Mouse (Mus musculus): ENCODE data around the gene Krt81. TPM values are rescaled to one million over a fixed set of nuclear protein-coding genes. Genes with fewer than 3 reads are reported as not detected.

Gene Krt81
- polyA plus RNA-seq (2015; fragmentation: Nextera tagmentation; extraction: Ambion mirVana), result 0.28 TPM in 1 of 2 replicates, not detected in the other

GRCm38 (mm10) chr15:101463651-101464050 lies at the start of gene Krt81:
Gene Krt81 (minus strand): TSS chr15:101463751.
- Histone ChIP-seq H3K9me3 (replicated peaks; ENCODE audit: control insufficient read depth, low read length, poor library complexity, severe bottlenecking) (no peaks in the 10 kb centered on the region), H3K27ac (ENCODE audit: low read length) (no peak within 1 kb of the TSS), H3K36me3 (ENCODE audit: control insufficient read depth, insufficient read depth, low read length) (no peaks in the 10 kb centered on the region), H3K9ac (ENCODE audit: low read depth, low read length) (no peak within 1 kb of the TSS), H3K4me2 (ENCODE audit: low read length) (no peak within 1 kb of the TSS), H3K27me3 (ENCODE audit: control insufficient read depth, insufficient read depth, low read depth, low read length) (no peaks in the 10 kb centered on the region), H3K4me1 (ENCODE audit: control insufficient read depth, insufficient read depth, low read length) (peaks cover under 1% of the 10 kb centered on the region; the same call in 1 of the 2 replicates), H3K4me3 (ENCODE audit: low read depth, low read length) (no peak within 1 kb of the TSS)
- no peak for ATAC-seq
- WGBS, result 81% methylated on average over 13 of the region's 13 CpGs

DNA sequence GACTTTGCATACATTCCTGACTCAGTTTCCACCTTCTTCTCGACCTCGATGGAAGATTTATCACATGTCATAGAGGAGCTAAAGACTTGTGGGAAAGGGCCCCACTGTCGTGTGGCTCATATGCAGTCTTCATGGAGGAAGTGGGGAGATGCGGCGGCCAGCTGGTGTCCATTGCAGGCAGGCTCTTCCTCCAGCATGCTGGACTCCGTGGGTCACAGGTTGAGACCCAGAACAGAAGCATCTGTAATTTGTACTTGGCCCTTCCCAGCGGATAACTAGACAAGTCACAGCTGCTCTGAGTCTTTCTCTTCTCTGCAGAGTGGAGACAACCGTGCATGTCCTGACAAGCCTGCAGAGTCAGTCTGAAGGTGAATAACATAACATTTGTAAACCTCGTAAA lies 44.7 kb upstream of the Krt81 start:
- Histone ChIP-seq H3K27me3 (ENCODE audit: control insufficient read depth, insufficient read depth, low read depth, low read length) (no peaks in the 10 kb centered on the region; the same call in 1 of the 2 replicates), H3K27ac (ENCODE audit: low read length) (no peak overlapping the region), H3K36me3 (ENCODE audit: control insufficient read depth, insufficient read depth, low read length) (no peaks in the 10 kb centered on the region), H3K9ac (ENCODE audit: low read depth, low read length) (no peak overlapping the region), H3K4me3 (ENCODE audit: low read depth, low read length) (no peak overlapping the region), H3K9me3 (replicated peaks; ENCODE audit: control insufficient read depth, low read length, poor library complexity, severe bottlenecking) (no peaks in the 10 kb centered on the region), H3K4me2 (ENCODE audit: low read length) (no peak overlapping the region), H3K4me1 (ENCODE audit: control insufficient read depth, insufficient read depth, low read length) (no peaks in the 10 kb centered on the region)
- 91% methylated on average over 9 of the region's 9 CpGs for WGBS
- ATAC-seq, result no peak

GRCm38 (mm10) chr15:101506896-101507758 lies 43.6 kb upstream of the Krt81 start:
- ATAC-seq, result no peak
- no peaks in the 10 kb centered on the region for H3K4me1 ChIP-seq (ENCODE audit: control insufficient read depth, insufficient read depth, low read length)
- H3K36me3 ChIP-seq (ENCODE audit: control insufficient read depth, insufficient read depth, low read length), result no peaks in the 10 kb centered on the region
- no peaks in the 10 kb centered on the region for H3K9me3 ChIP-seq (replicated peaks; ENCODE audit: control insufficient read depth, low read length, poor library complexity, severe bottlenecking)
- WGBS, result 59% methylated on average over 14 of the region's 14 CpGs
- no peaks in the 10 kb centered on the region; the same call in 1 of the 2 replicates for H3K27me3 ChIP-seq (ENCODE audit: control insufficient read depth, insufficient read depth, low read depth, low read length)
- H3K9ac ChIP-seq (ENCODE audit: low read depth, low read length), result no peak overlapping the region
- no peak overlapping the region for H3K4me3 ChIP-seq (ENCODE audit: low read depth, low read length)
- no peak overlapping the region for H3K4me2 ChIP-seq (ENCODE audit: low read length)
- H3K27ac ChIP-seq (ENCODE audit: low read length), result no peak overlapping the region

- 80% methylated on average over 2 of the region's 2 CpGs for WGBS
- H3K4me1 ChIP-seq (ENCODE audit: control insufficient read depth, insufficient read depth, low read length), result no peaks in the 10 kb centered on the region
- H3K9me3 ChIP-seq (replicated peaks; ENCODE audit: control insufficient read depth, low read length, poor library complexity, severe bottlenecking), result no peaks in the 10 kb centered on the region
- H3K4me2 ChIP-seq (ENCODE audit: low read length), result no peak overlapping the region
- H3K4me3 ChIP-seq (ENCODE audit: low read depth, low read length), result no peak overlapping the region
- no peaks in the 10 kb centered on the region for H3K27me3 ChIP-seq (ENCODE audit: control insufficient read depth, insufficient read depth, low read depth, low read length)
- no peak overlapping the region for H3K9ac ChIP-seq (ENCODE audit: low read depth, low read length)
- no peaks in the 10 kb centered on the region for H3K36me3 ChIP-seq (ENCODE audit: control insufficient read depth, insufficient read depth, low read length)
- no peak overlapping the region for H3K27ac ChIP-seq (ENCODE audit: low read length)
- ATAC-seq, result no peak
Observed at GRCm38 (mm10) chr15:101497181-101497580, 33.6 kb upstream of the Krt81 start.

DNA sequence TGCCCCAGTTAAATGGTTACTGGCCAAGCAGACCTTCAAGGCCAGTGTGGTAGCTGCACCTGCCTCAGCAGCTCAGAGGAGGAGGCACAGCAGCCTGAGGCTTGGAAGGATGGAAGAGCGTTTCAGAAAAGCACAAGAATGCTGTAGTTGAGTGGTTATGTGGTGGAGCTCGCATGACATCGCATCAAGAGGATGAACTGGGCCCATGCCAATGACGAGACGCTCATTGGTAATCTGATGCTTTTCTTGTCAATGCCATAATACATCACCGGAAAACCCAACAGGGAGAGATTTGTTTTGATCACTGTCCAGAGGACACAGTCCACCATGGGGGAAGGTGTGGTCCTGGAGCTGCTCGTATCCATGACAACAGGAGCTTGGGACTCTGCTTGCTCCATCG lies 31.7 kb upstream of the Krt81 start:
- H3K9me3 ChIP-seq (replicated peaks; ENCODE audit: control insufficient read depth, low read length, poor library complexity, severe bottlenecking), result no peaks in the 10 kb centered on the region
- H3K27ac ChIP-seq (ENCODE audit: low read length), result no peak overlapping the region
- H3K9ac ChIP-seq (ENCODE audit: low read depth, low read length), result no peak overlapping the region
- ATAC-seq, result no peak
- H3K27me3 ChIP-seq (ENCODE audit: control insufficient read depth, insufficient read depth, low read depth, low read length), result no peaks in the 10 kb centered on the region
- H3K4me3 ChIP-seq (ENCODE audit: low read depth, low read length), result no peak overlapping the region
- H3K36me3 ChIP-seq (ENCODE audit: control insufficient read depth, insufficient read depth, low read length), result no peaks in the 10 kb centered on the region
- WGBS, result 83% methylated on average over 8 of the region's 8 CpGs
- no peaks in the 10 kb centered on the region for H3K4me1 ChIP-seq (ENCODE audit: control insufficient read depth, insufficient read depth, low read length)
- no peak overlapping the region for H3K4me2 ChIP-seq (ENCODE audit: low read length)

DNA sequence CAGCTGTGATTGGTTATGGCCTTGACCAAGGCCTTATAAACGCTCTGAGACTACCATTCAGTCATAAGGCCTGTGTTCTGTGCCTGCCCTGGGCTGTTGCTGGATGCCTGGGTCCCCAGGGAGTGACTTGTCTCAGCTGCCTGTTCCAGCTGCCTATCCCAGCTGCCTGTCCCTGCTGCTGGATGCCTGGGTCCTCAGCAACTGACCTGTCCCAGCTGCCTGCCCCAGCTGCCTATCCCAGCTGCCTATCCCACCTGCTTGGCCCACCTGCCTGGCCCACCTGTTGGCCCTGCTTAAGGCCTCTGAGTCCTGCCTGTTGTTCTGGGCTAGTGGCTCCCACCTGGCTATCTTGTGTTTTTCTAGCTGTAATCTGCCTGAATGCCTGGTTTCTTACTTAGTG lies 30.7 kb upstream of the Krt81 start:
- H3K9ac ChIP-seq (ENCODE audit: low read depth, low read length), result no peak overlapping the region
- H3K27ac ChIP-seq (ENCODE audit: low read length), result no peak overlapping the region
- no peak for ATAC-seq
- no peak overlapping the region for H3K4me2 ChIP-seq (ENCODE audit: low read length)
- no peaks in the 10 kb centered on the region for H3K27me3 ChIP-seq (ENCODE audit: control insufficient read depth, insufficient read depth, low read depth, low read length)
- H3K36me3 ChIP-seq (ENCODE audit: control insufficient read depth, insufficient read depth, low read length), result no peaks in the 10 kb centered on the region
- H3K4me1 ChIP-seq (ENCODE audit: control insufficient read depth, insufficient read depth, low read length), result no peaks in the 10 kb centered on the region
- no peaks in the 10 kb centered on the region for H3K9me3 ChIP-seq (replicated peaks; ENCODE audit: control insufficient read depth, low read length, poor library complexity, severe bottlenecking)
- WGBS, result 58% methylated on average over 1 of the region's 1 CpGs
- H3K4me3 ChIP-seq (ENCODE audit: low read depth, low read length), result no peak overlapping the region

- no peaks in the 10 kb centered on the region for H3K36me3 ChIP-seq (ENCODE audit: control insufficient read depth, insufficient read depth, low read length)
- H3K4me2 ChIP-seq (ENCODE audit: low read length), result no peak overlapping the region
- no peak for ATAC-seq
- no peaks in the 10 kb centered on the region for H3K9me3 ChIP-seq (replicated peaks; ENCODE audit: control insufficient read depth, low read length, poor library complexity, severe bottlenecking)
- H3K4me3 ChIP-seq (ENCODE audit: low read depth, low read length), result no peak overlapping the region
- H3K27ac ChIP-seq (ENCODE audit: low read length), result no peak overlapping the region
- H3K27me3 ChIP-seq (ENCODE audit: control insufficient read depth, insufficient read depth, low read depth, low read length), result no peaks in the 10 kb centered on the region
- no peaks in the 10 kb centered on the region for H3K4me1 ChIP-seq (ENCODE audit: control insufficient read depth, insufficient read depth, low read length)
- 93% methylated on average over 6 of the region's 6 CpGs for WGBS
- no peak overlapping the region for H3K9ac ChIP-seq (ENCODE audit: low read depth, low read length)
Observed at GRCm38 (mm10) chr15:101493713-101494112, 30.2 kb upstream of the Krt81 start.

DNA sequence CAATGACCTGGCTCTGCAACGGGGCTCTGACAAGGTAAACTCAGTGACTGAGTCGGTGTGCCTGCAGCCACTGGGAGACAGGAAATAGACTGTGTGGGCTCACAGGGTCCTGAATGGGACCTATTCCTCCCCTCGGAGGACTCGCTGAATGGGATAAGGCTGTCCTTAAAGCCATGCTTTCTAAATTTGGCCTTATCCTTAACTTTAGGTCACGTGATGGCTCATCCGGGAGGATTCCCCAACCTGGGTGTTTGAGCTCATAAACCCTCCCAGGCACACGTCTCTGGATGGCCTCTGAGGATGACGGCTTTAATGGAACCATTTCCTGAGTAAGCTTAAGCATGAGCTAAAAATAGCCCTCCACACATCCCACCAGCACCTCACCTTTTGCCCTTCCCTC lies 29.2 kb upstream of the Krt81 start:
- 82% methylated on average over 8 of the region's 8 CpGs for WGBS
- no peak overlapping the region for H3K9ac ChIP-seq (ENCODE audit: low read depth, low read length)
- no peak for ATAC-seq

DNA sequence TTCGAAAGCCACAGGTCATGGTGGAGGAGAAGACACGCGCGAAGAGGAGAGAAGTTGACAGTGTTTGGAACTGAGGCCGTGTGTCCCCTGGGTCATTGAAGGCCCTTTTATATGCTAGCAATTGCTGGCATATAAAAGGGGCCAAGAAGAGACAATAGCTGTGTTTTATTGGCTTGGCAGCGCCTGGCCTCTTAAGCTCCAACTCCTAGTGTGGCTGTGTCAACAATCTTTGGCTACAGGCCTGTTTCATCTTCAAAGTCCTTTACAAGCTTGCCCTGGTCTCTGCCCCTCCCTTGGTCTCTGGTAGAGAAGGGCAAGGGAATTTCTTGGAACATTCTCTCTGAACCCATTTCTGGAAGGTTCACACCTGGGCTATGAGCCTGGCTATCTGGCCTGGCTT lies 27.9 kb upstream of the Krt81 start, which contains the start of gene Krt83:
TSS of gene Krt83 (minus strand) at position 82 of the 400 bp plus-strand sequence.
- Histone ChIP-seq H3K4me3 (ENCODE audit: low read depth, low read length) (no peak within 1 kb of the TSS), H3K4me1 (ENCODE audit: control insufficient read depth, insufficient read depth, low read length) (no peaks in the 10 kb centered on the region), H3K9ac (ENCODE audit: low read depth, low read length) (no peak within 1 kb of the TSS), H3K27me3 (ENCODE audit: control insufficient read depth, insufficient read depth, low read depth, low read length) (no peaks in the 10 kb centered on the region), H3K9me3 (replicated peaks; ENCODE audit: control insufficient read depth, low read length, poor library complexity, severe bottlenecking) (no peaks in the 10 kb centered on the region), H3K4me2 (ENCODE audit: low read length) (no peak within 1 kb of the TSS), H3K36me3 (ENCODE audit: control insufficient read depth, insufficient read depth, low read length) (no peaks in the 10 kb centered on the region), H3K27ac (ENCODE audit: low read length) (no peak within 1 kb of the TSS)
- no peak for ATAC-seq
- WGBS, result 60% methylated on average over 6 of the region's 6 CpGs

More for the DNA sequence above, 29.2 kb upstream of the Krt81 start:
- no peak overlapping the region for H3K27ac ChIP-seq (ENCODE audit: low read length)
- H3K4me3 ChIP-seq (ENCODE audit: low read depth, low read length), result no peak overlapping the region
- H3K4me1 ChIP-seq (ENCODE audit: control insufficient read depth, insufficient read depth, low read length), result no peaks in the 10 kb centered on the region
- no peak overlapping the region for H3K4me2 ChIP-seq (ENCODE audit: low read length)
- H3K9me3 ChIP-seq (replicated peaks; ENCODE audit: control insufficient read depth, low read length, poor library complexity, severe bottlenecking), result no peaks in the 10 kb centered on the region
- no peaks in the 10 kb centered on the region for H3K27me3 ChIP-seq (ENCODE audit: control insufficient read depth, insufficient read depth, low read depth, low read length)
- H3K36me3 ChIP-seq (ENCODE audit: control insufficient read depth, insufficient read depth, low read length), result no peaks in the 10 kb centered on the region
